Mouse (Mus musculus) cerebellum, adult 8-10 months (tissue): ENCODE data around the gene Kng1.

Experiments used
- DNase-seq: peaks from one replicate; pipeline ENCODE4 v3.0.0; 2022

Gene Kng1

GRCm38 (mm10) chr16:23114339-23115171, 56.9 kb downstream of the Kng1 start:
- DNase-seq: no peak

DNA sequence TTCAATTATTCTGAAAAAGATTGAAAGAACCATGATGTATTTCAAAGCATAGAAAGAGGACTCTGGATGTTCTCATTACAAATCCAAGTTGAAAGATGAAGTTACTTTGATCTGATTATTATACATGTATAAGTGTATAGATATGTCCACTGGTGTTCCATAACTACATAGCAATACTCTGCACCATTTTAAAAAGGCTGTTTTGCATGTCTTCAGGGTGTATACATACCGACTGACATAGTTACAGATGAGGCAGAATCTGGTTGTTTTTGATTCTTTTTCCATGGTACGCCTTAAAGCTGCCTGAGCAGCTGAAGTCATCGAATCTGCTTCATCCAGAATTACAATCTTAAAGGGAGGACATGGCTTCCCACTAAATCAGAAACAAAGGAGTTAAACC, 57.8 kb downstream of the Kng1 start:
- no peak for DNase-seq

- no peak for DNase-seq
These were observed 59.5 kb downstream of the Kng1 start for GRCm38 (mm10) chr16:23117173-23117572.

- DNase-seq: no peak
These were observed 64.8 kb downstream of the Kng1 start for GRCm38 (mm10) chr16:23122446-23122845.

DNA sequence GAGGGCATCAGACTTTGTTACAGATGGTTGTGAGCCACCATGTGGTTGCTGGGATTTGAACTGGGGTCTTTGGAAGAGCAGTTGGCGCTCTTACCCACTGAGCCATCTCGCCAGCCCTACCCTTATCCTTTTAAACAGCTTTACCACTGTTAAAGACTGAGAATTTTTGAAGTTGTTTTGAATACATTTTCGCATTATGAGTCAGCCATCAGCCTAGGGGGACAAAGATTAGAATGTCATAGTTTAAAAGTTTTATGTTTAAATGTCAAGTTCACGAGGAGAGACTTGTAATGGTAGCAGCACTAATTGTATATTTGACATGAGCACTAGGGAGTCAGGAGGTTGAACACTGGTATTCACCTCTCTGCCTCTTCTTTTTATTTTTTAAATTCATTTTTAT, 65.4 kb downstream of the Kng1 start:
- DNase-seq: no peak

DNA sequence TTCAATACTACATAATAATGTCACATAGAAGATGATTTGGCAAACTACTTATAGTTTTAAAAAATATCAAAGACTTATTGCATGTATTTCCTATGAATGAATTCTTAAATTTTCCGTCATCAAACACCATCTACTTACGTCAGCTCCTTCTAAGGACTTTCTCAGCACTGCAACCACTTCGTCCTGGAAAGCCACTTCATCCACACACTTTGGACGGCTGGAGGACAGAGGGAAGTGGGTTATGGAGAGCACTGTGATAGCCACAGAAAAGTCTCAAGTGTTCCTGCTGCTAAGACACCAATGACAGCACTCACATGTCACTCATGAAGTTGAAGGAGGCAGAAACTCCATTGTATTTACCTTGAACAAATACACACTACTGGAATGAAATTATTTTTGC, 66.7 kb downstream of the Kng1 start:
- DNase-seq: no peak

GRCm38 (mm10) chr16:23127311-23127672, 69.6 kb downstream of the Kng1 start:
- no peak for DNase-seq

DNA sequence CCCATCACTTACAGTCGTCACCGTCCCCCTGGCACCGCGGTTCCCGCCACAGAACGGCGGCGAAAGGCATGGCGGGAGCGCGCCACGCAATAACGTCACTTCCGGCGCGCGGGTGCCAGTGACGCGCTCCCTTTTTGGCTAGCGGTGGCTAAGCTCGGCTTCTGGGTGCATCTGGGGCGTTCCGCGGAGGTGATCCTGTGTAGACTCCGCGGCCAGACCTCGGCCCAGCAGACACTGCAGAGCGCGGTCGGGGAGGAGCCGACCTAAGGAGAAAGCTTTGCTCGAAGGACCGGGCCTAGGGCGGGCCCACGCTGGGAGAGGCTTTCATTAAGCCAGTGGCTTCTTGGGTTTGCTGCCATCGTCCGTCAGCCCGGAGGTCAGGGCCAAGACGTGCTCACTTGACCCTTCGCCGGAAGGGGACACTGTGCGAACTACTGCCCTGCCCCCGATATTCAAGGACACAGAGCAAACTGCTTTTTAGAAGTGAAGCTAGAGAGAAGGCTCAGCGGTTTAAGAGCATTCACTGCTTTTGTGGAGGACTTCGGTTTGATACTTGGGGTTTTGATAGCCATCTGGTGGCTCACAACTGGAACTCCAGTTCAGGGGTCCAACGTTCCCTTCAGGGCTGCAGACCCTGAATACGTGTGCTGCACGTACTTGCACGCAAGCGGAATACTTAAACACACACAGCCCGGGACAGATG, 70.2 kb downstream of the Kng1 start, which contains the start of gene Rfc4:
Rfc4 (minus strand) TSS at position 65 of the 703 bp plus-strand sequence.
- peak; percentile 93 for DNase-seq

- DNase-seq: no peak
These were observed 72.6 kb downstream of the Kng1 start for GRCm38 (mm10) chr16:23130303-23130702.
